Mouse (Mus musculus) ovary, postnatal 36 days (tissue): ENCODE data around the gene Serpina3i.
"Not testable (repeated sequence)": the region's sequence is repeated elsewhere in the genome, so short reads cannot be mapped to it uniquely, and the experiment has no call there.

ENCODE experiments used
- DNase-seq: peaks from one replicate; pipeline ENCODE4 v3.0.0; 2022; ENCODE audit warnings: low spot score, mixed read lengths

The Serpina3i gene

DNA sequence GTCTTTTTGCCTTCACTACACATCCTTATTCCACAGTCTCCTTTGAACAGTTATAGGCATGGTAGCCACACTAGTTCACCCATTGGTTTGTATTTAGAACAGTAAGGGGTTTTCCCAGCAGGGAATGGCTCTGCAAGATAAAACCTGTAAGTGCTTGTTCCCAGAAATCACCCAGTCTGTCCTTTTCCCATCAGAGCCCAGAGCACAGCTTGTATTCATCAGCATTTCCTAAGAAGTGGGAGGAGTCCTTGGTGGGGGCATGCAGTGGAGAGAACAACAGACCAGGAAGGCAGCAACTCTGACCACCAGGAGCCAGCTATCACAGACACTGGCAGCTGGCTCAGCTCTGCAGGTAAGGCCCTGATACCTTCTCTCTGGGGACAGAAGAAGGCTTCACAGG lies at the start of gene Serpina3i:
Gene Serpina3i (plus strand): TSS at position 260 of the 400 bp plus-strand sequence.
- DNase-seq: no peak

- no peak for DNase-seq
Observed at GRCm38 (mm10) chr12:104213689-104214444, 49.1 kb upstream of the Serpina3i start.

DNA sequence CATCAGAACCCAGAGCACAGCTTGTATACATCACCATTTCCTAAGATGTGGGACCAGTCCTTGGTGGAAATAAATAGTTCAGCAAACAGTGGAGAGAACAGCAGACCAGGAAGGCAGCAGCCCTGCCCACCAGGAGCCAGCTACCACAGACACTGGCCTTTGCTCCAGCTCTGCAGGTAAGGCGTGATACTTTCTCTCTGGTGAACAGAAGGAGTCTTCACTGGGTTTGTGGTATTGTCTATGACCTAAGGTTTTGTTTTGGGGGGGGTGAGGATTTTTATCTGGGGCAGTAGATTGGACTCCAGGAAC lies 48.5 kb upstream of the Serpina3i start, which contains the start of gene Serpina3f:
Gene Serpina3f (plus strand): TSS at position 100 of the 309 bp plus-strand sequence.
- DNase-seq: no peak

GRCm38 (mm10) chr12:104215249-104215648 lies 47.7 kb upstream of the Serpina3i start:
- DNase-seq: no peak

- DNase-seq: no peak
Observed at GRCm38 (mm10) chr12:104221616-104222015, 41.3 kb upstream of the Serpina3i start.

GRCm38 (mm10) chr12:104223690-104224089 lies 39.2 kb upstream of the Serpina3i start:
- DNase-seq: no peak

GRCm38 (mm10) chr12:104224598-104225300 lies 38.2 kb upstream of the Serpina3i start:
- no peak for DNase-seq

- no peak for DNase-seq
Observed at GRCm38 (mm10) chr12:104230762-104231161, 32.2 kb upstream of the Serpina3i start.

GRCm38 (mm10) chr12:104235915-104236314 lies 27.0 kb upstream of the Serpina3i start, which contains the start of gene Serpina3g:
TSS of gene Serpina3g (plus strand) at chr12:104236245.
- no peak for DNase-seq

- DNase-seq: not testable (repeated sequence)
Observed at GRCm38 (mm10) chr12:104238048-104238447, 24.9 kb upstream of the Serpina3i start.

DNA sequence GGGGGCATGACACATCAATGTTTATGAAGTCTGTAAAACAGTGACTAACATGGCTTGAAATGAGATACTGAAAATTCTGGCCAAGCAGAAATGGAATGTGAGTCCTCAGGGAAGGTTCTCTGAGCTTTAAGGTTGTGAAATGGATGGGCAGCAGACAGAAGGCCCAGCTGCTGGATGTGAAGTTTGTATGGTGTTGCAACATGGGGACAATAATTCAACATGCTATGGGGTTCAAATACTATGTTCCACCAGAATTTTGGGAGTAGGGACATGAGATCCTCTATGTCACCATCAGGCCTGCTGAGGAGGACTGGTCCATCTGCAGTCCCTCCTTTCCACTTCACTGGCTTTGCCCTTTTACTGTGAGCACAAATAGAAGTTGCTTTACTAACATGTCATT lies 19.6 kb upstream of the Serpina3i start:
- DNase-seq: no peak

- DNase-seq: peak; percentile 24
Observed at GRCm38 (mm10) chr12:104245092-104245491, 17.8 kb upstream of the Serpina3i start.

GRCm38 (mm10) chr12:104245595-104245994 lies 17.3 kb upstream of the Serpina3i start:
- no peak for DNase-seq

GRCm38 (mm10) chr12:104247553-104248002 lies 15.3 kb upstream of the Serpina3i start:
- DNase-seq: no peak

GRCm38 (mm10) chr12:104248231-104248630 lies 14.7 kb upstream of the Serpina3i start:
- DNase-seq: no peak

DNA sequence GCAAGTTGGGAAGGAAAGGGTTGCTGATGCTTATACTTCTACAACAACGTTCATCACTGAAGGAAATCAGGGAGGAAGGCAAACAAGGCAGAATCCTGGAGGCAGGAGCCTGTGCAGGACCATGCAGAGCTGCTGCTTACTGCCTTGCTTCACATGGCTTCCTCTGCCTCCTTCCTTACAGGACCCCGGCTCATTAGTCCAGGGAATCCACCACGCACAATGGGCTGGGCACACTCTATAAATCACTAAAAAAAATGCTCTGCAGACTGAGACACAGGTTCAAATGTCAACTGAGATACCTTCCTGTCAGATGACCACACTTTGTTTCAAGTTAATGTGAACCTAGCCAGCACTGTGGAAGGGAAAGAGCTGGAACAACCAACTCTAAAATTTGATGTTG lies 1.9 kb upstream of the Serpina3i start:
- DNase-seq: no peak

DNA sequence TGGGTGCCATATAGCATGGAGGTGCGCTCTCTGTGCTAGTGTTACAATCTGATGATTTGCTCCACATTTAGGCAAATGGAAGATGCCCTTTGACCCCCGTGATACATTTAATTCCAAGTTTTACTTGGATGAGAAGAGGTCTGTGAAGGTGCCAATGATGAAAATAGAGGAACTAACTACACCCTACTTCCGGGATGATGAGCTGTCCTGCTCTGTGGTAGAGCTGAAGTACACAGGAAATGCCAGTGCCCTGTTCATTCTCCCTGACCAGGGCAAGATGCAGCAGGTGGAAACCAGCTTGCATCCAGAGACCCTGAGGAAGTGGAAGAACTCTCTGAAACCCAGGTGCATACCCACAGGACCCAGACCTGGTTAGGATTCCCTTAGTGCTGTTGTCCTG lies 3.5 kb downstream of the Serpina3i start:
- DNase-seq: no peak

- no peak for DNase-seq
Observed at GRCm38 (mm10) chr12:104278216-104279055, 15.5 kb downstream of the Serpina3i start.

DNA sequence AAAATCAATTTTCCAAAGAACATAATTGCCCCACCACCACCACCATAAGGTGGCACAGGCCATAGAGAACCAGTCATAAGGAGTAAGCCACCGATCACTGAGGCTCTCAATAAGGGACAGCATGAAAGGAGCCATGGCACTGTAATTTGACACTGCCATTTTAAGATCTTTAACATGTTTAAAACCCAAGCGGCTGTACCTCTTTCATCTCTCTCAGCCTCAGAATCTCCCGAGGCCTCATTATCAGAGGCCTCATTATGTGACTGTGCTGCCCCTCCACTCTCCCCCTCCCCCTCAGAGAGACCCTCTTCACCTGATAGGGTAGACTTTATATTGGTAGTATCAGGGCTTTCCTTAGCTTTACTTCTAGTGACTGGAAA lies 16.1 kb downstream of the Serpina3i start:
- DNase-seq: no peak

DNA sequence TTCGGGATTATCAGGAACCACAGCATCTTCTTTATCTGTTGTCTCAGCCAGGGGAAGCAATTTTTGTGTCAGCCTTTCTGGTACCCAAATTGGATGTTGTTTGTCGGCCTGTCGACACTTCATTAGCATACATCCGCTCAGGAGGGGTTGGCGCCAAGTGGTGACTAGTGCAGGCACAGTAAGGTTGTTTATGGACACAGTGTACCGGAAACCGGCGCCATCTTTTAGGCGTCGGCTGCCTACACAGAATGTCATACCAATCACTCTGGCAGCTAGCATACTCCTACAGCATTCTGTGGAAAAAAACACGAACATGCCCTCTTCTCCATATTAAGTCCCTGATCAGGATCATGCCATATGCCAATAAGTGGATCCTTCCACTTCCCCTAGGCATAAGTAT lies 20.5 kb downstream of the Serpina3i start:
- no peak for DNase-seq

GRCm38 (mm10) chr12:104288336-104288735 lies 25.4 kb downstream of the Serpina3i start:
- no peak for DNase-seq

DNA sequence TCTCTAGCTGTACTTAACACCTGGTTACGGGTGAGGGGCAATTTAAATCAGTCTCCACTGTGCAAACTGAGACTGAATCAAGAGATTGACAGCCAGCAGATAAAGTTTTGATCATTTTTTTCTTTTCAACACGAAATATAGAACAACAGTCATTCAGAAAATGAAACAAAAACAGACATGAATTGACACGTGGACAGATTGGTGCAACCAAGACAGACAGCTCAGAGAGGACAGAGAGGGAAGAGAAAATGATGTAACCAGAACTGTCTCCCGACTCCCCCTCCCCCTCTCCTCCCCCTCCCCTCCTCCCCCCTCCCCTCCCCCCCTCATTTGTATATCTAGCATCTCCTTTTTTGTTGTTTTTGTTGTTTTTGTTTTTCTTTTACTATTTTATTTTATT lies 26.9 kb downstream of the Serpina3i start:
- no peak for DNase-seq
